Mouse (Mus musculus): ENCODE results near the gene Dnaja2. TPM values are rescaled to one million over a fixed set of nuclear protein-coding genes. Genes with fewer than 3 reads are reported as not detected.

Gene Dnaja2
- polyA plus RNA-seq, 1 experiment: 108 TPM

- DNase-seq: no peak
- H3K27ac ChIP-seq (ENCODE audit: insufficient read depth, low read length): no peak overlapping the region
- H3K4me3 ChIP-seq (replicated peaks; ENCODE audit: insufficient read depth, low read depth, low read length): no peak overlapping the region
- TF ChIP-seq POLR2A (IDR thresholded peaks at IDR 0.05; ENCODE audit: borderline replicate concordance, insufficient read depth, low read length) (no peak), CTCF (IDR thresholded peaks at IDR 0.05; ENCODE audit: borderline replicate concordance, insufficient read depth, low read depth, low read length) (no peak)
- 89% methylated on average over 1 of the region's 1 CpGs for WGBS
- no peaks in the 10 kb centered on the region for H3K27me3 ChIP-seq (ENCODE audit: control insufficient read depth, insufficient read depth, low read length)
- H3K4me1 ChIP-seq (ENCODE audit: control insufficient read depth, insufficient read depth, low read length): no peaks in the 10 kb centered on the region
Observed at GRCm38 (mm10) chr8:85551934-85552333, 3.2 kb downstream of the Dnaja2 start.

DNA sequence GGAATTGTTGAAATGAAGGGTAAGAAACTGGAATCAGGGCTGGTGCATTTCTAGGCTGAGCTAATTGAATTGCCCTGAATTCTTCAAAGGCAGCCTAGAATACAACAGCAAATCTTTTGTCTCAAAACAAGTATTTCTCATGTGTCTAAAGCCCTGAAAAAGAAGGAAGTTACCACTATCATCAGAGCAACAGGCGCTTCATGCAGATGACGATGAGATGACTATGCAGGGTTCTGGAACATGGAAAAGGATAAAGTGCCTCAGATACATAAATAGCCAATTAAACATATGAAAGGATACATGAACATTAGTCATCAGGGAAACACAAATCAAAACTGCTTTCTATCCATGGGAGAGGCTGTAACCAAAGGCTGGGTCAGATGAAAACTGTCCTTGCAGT, 18.8 kb downstream of the Dnaja2 start:
- 95% methylated on average over 2 of the region's 2 CpGs for WGBS

DNA sequence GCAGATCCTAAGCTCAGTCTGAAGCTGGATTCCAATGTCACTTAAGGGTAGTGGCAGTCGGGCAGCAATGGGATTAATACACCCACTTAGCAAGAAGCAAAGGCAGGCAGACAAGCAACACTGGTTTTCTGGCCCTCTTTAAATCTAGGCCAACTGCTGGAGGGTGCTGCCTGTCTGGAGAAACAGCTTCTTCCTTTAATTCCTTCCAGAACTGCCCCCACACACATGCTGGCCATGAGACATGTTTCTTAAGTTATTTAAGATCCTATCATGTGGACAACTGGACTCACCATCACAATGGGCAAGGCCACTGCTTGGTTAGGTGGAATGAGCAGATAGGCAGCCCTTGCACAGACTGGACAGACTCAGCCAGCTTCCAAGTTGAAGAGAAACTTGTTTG, 21.0 kb downstream of the Dnaja2 start:
- no peak for DNase-seq
- no peaks in the 10 kb centered on the region for H3K4me1 ChIP-seq (ENCODE audit: control insufficient read depth, insufficient read depth, low read length)
- TF ChIP-seq CTCF (IDR thresholded peaks at IDR 0.05; ENCODE audit: borderline replicate concordance, insufficient read depth, low read depth, low read length) (no peak), POLR2A (IDR thresholded peaks at IDR 0.05; ENCODE audit: borderline replicate concordance, insufficient read depth, low read length) (no peak)
- no peak overlapping the region for H3K4me3 ChIP-seq (replicated peaks; ENCODE audit: insufficient read depth, low read depth, low read length)
- H3K27me3 ChIP-seq (ENCODE audit: control insufficient read depth, insufficient read depth, low read length): no peaks in the 10 kb centered on the region
- H3K27ac ChIP-seq (ENCODE audit: insufficient read depth, low read length): no peak overlapping the region
- 82% methylated on average over 1 of the region's 1 CpGs for WGBS

More for the DNA sequence above, 18.8 kb downstream of the Dnaja2 start:
- no peak for TF ChIP-seq POLR2A (IDR thresholded peaks at IDR 0.05; ENCODE audit: borderline replicate concordance, insufficient read depth, low read length)
- TF ChIP-seq CTCF (IDR thresholded peaks at IDR 0.05; ENCODE audit: borderline replicate concordance, insufficient read depth, low read depth, low read length): no peak
- H3K4me1 ChIP-seq (ENCODE audit: control insufficient read depth, insufficient read depth, low read length): no peaks in the 10 kb centered on the region
- DNase-seq: no peak
- no peak overlapping the region for H3K4me3 ChIP-seq (replicated peaks; ENCODE audit: insufficient read depth, low read depth, low read length)
- no peaks in the 10 kb centered on the region for H3K27me3 ChIP-seq (ENCODE audit: control insufficient read depth, insufficient read depth, low read length)
- H3K27ac ChIP-seq (ENCODE audit: insufficient read depth, low read length): no peak overlapping the region

DNA sequence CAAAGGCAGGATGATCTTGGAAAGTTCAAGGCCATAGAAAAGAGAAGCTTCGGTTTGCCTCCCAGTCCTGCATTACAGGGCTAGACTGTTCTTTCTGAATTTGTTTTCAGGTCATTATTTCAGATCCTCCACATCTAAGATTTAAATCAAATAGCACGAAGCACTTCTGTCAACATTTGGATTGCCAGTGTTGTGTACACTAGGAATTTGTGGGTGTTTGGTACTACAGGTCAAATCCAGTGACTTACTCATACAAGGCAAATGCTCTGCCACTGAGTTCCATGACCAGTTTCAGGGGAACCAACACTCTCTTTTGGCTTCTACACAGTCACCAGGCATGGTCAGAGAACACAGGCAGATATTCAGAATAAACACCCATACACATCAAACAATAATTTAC, 21.7 kb downstream of the Dnaja2 start:
- no peak for DNase-seq
- no peak for TF ChIP-seq CTCF (IDR thresholded peaks at IDR 0.05; ENCODE audit: borderline replicate concordance, insufficient read depth, low read depth, low read length)
- no peak for TF ChIP-seq POLR2A (IDR thresholded peaks at IDR 0.05; ENCODE audit: borderline replicate concordance, insufficient read depth, low read length)
- no peak overlapping the region for H3K27ac ChIP-seq (ENCODE audit: insufficient read depth, low read length)
- H3K4me3 ChIP-seq (replicated peaks; ENCODE audit: insufficient read depth, low read depth, low read length): no peak overlapping the region
- H3K27me3 ChIP-seq (ENCODE audit: control insufficient read depth, insufficient read depth, low read length): no peaks in the 10 kb centered on the region
- no peaks in the 10 kb centered on the region for H3K4me1 ChIP-seq (ENCODE audit: control insufficient read depth, insufficient read depth, low read length)
- 96% methylated on average over 2 of the region's 2 CpGs for whole genome bisulfite sequencing

DNA sequence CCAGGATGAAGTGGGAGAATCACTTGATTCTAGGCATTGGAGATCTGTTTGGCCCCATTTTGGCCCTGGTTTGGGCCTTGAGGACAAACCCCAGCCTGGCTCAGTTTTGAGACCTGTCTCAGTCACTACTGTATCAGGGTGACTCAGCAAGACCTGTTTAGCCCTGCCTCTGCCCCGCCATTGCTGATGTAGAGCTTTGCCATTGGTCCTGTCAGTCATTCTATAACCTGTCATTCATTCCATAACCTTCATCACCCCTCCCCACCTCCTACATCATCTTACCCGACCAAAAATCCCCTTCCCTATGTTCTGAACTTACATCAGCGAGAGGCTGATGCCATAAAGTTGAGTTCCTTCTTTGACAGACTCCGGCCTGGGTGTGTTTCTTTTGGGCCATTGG, 22.3 kb downstream of the Dnaja2 start:
- Histone ChIP-seq H3K4me1 (ENCODE audit: control insufficient read depth, insufficient read depth, low read length) (no peaks in the 10 kb centered on the region), H3K27me3 (ENCODE audit: control insufficient read depth, insufficient read depth, low read length) (no peaks in the 10 kb centered on the region), H3K4me3 (replicated peaks; ENCODE audit: insufficient read depth, low read depth, low read length) (no peak overlapping the region), H3K27ac (ENCODE audit: insufficient read depth, low read length) (no peak overlapping the region)
- DNase-seq: no peak
- 92% methylated on average over 4 of the region's 4 CpGs for WGBS
- TF ChIP-seq POLR2A (IDR thresholded peaks at IDR 0.05; ENCODE audit: borderline replicate concordance, insufficient read depth, low read length): no peak
- no peak for TF ChIP-seq CTCF (IDR thresholded peaks at IDR 0.05; ENCODE audit: borderline replicate concordance, insufficient read depth, low read depth, low read length)

DNA sequence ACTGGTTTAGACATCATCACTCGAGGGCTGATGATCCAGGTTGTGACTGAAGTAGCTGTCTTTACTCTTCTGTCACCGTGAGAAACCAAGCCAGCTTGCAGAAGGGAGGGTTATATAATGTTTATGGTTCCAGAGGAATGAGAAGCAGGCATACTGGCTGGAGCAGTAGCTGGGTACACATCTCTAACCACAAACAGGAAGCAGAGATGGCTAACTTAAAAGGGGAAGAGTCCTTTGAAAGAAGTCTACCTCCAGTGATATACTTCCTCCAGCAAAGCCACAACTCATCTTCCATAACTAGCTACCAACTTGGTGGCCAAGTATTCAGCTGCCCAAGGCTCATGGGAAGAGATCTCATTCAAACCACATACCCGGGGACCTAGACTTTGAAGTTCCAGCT, 23.7 kb downstream of the Dnaja2 start:
- Histone ChIP-seq H3K4me3 (replicated peaks; ENCODE audit: insufficient read depth, low read depth, low read length) (no peak overlapping the region), H3K4me1 (ENCODE audit: control insufficient read depth, insufficient read depth, low read length) (no peaks in the 10 kb centered on the region), H3K27ac (ENCODE audit: insufficient read depth, low read length) (no peak overlapping the region), H3K27me3 (ENCODE audit: control insufficient read depth, insufficient read depth, low read length) (no peaks in the 10 kb centered on the region)
- TF ChIP-seq POLR2A (IDR thresholded peaks at IDR 0.05; ENCODE audit: borderline replicate concordance, insufficient read depth, low read length): no peak
- no peak for DNase-seq
- WGBS: 90% methylated on average over 3 of the region's 3 CpGs

GRCm38 (mm10) chr8:85530717-85531116, 24.4 kb downstream of the Dnaja2 start:
- Histone ChIP-seq H3K4me3 (replicated peaks; ENCODE audit: insufficient read depth, low read depth, low read length) (no peak overlapping the region), H3K27ac (ENCODE audit: insufficient read depth, low read length) (no peak overlapping the region), H3K27me3 (ENCODE audit: control insufficient read depth, insufficient read depth, low read length) (no peaks in the 10 kb centered on the region), H3K4me1 (ENCODE audit: control insufficient read depth, insufficient read depth, low read length) (no peaks in the 10 kb centered on the region)
- TF ChIP-seq CTCF (IDR thresholded peaks at IDR 0.05; ENCODE audit: borderline replicate concordance, insufficient read depth, low read depth, low read length) (no peak), POLR2A (IDR thresholded peaks at IDR 0.05; ENCODE audit: borderline replicate concordance, insufficient read depth, low read length) (no peak)
- WGBS: 94% methylated on average over 1 of the region's 1 CpGs
- DNase-seq: no peak

DNA sequence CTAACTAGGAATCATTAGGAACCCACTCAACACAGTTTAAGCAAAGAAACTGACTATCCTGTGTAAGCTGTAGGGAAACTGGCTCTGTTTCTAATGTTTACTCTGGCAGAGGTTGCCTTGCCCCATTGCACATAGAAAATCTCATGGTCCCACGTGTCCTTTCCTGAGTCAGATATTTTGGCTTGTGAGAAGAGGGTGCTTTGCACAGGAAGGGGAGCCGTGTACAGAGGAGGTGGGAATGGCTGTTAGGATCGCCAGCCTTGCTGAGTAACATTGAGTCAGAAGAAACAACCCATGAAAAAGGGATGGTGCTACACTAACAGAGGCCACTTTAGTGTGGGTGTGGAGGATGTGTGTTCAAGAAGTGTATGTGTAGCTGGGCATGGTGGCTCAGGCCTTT, 26.2 kb downstream of the Dnaja2 start:
- no peak for DNase-seq
- Histone ChIP-seq H3K4me3 (replicated peaks; ENCODE audit: insufficient read depth, low read depth, low read length) (no peak overlapping the region), H3K27me3 (ENCODE audit: control insufficient read depth, insufficient read depth, low read length) (no peaks in the 10 kb centered on the region), H3K27ac (ENCODE audit: insufficient read depth, low read length) (no peak overlapping the region), H3K4me1 (ENCODE audit: control insufficient read depth, insufficient read depth, low read length) (no peaks in the 10 kb centered on the region)
- WGBS: 74% methylated on average over 3 of the region's 3 CpGs
- TF ChIP-seq CTCF (IDR thresholded peaks at IDR 0.05; ENCODE audit: borderline replicate concordance, insufficient read depth, low read depth, low read length) (no peak), POLR2A (IDR thresholded peaks at IDR 0.05; ENCODE audit: borderline replicate concordance, insufficient read depth, low read length) (no peak)
